Mouse (Mus musculus) testis, adult 2 months (tissue): ENCODE data around the gene Hoxa11. TPM values are rescaled to one million over a fixed set of nuclear protein-coding genes. Genes with fewer than 3 reads are reported as not detected.

Source experiments
- H3K27ac ChIP-seq: fragments of 200-500 bp; 2 replicates; pipeline ENCODE4 v1.5.1; 2012; ENCODE audit warnings: low read depth, low read length; ENCODE audit not compliant: control insufficient read depth, insufficient read depth
- H3K27me3 ChIP-seq: fragments of 200-500 bp; 2 replicates; pipeline ENCODE4 v1.6.1; 2012; ENCODE audit warnings: mild to moderate bottlenecking, low read length, moderate library complexity; ENCODE audit not compliant: control insufficient read depth, insufficient read depth
- H3K36me3 ChIP-seq: fragments of 200-500 bp; 2 replicates; pipeline ENCODE4 v1.6.1; 2012; ENCODE audit warnings: mild to moderate bottlenecking, low read length; ENCODE audit not compliant: control insufficient read depth, insufficient read depth
- H3K4me1 ChIP-seq: fragments of 200-500 bp; 2 replicates; pipeline ENCODE4 v1.6.1; 2012; ENCODE audit warnings: low read length; ENCODE audit not compliant: control insufficient read depth, insufficient read depth
- H3K4me3 ChIP-seq: fragments of 200-500 bp; 2 replicates; pipeline ENCODE4 v1.5.1; 2012; ENCODE audit warnings: low read depth, mild to moderate bottlenecking, low read length, moderate library complexity, mixed read lengths; ENCODE audit not compliant: control insufficient read depth
- CTCF ChIP-seq: fragments of 200-500 bp; IDR thresholded peaks from 2 replicates; pipeline ENCODE4 v1.5.1; 2012; ENCODE audit warnings: low read depth, mild to moderate bottlenecking, inconsistent platforms, low read length, moderate library complexity; ENCODE audit not compliant: control insufficient read depth, insufficient read depth, insufficient replicate concordance
- POLR2A ChIP-seq: fragments of 200-500 bp; IDR thresholded peaks from 2 replicates; pipeline ENCODE4 v1.6.1; 2012; ENCODE audit warnings: low read depth, mild to moderate bottlenecking, inconsistent platforms, low read length, moderate library complexity; ENCODE audit not compliant: control insufficient read depth
- polyA plus RNA-seq: library from polyadenylated mRNA; depleted of rRNA; stranded (reverse); fragments of >200 nt; gene quantifications from 2 replicates; pipeline ENCODE4 v1.2.3, GENCODE M21; 2012

Hoxa11 gene
- polyA plus RNA-seq, 1 experiment = not detected

DNA sequence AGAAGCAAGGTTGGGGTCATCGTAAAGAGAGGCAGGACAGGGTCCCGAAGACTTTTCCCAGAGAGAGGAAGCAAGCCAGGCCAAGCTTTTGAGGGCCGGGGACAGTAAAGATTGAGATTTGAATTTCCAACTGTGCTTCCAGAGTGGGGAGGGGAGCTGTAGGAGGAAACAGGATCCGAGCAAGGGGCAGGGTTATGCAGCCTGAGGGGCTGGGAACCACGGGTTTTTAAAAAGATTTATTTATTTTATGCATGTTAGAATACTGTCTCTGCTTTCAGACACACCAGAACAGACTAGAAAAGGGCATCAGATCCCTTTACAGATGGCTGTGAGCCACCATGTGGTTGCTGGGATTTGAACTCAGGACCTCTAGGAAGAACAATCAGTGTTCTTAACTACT lies 31.3 kb upstream of the Hoxa11 start:
- H3K4me1 ChIP-seq = peaks cover 8% of the 10 kb centered on the region
- H3K27me3 ChIP-seq = peaks cover 6% of the 10 kb centered on the region
- H3K4me3 ChIP-seq = no peak overlapping the region
- no peaks in the 10 kb centered on the region for H3K36me3 ChIP-seq
- TF ChIP-seq CTCF (no peak), POLR2A (no peak)
- H3K27ac ChIP-seq = no peak overlapping the region

DNA sequence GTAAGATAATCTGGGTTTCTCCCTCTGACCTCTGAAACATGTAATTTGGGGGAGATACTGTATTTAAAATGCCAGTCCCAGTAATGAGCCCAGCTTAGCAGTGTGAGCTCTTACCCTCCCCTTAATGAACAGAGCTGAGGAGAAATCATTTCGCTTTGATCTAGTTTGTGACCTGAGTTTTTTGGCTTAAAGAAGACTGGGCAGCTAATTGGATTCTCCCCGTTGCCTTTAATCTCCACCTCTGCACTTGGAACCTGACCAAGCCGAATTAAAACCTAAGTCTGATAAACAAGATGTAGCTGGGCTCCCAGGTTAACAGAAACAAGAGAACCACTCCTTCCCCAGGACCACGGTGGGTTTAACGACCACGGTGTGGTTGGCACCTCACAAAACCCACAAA lies 30.8 kb upstream of the Hoxa11 start:
- no peak for TF ChIP-seq POLR2A
- no peak for TF ChIP-seq CTCF
- H3K27ac ChIP-seq = no peak overlapping the region
- H3K4me1 ChIP-seq = peaks cover 7% of the 10 kb centered on the region

DNA sequence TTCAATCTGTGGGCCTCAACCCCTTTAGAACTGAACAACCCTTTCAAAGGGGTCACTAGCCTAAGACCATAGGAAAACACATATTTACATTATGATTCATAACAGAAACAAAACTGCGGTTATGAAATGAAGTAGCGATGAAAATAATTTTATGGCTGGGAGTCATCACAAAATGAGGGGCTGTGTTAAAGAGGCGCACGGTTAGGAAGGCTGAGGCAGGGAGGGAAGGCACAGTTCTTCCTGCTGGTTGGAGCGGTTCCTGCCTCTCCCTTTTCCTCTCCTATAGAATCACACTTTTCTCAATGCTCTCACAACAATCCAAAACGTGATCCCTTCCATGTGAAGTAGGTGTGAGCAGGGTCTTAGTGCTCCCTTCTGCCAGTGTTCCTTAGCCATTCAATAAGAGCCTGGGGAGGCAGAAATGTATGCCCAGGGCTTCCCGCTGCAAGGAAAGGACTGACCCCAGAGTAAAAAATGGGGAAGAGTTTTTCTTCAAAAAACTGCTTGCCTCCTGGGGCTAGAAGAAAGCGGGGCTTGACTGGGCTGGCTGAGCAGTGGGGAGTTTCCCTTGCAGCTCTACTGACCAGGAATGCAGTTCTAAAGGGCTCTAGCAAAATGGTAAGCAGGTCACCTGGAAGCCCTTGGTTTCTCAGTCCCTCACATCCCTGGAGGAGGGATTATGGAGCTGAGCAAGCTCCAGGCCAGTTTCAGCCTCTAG lies 30.1 kb upstream of the Hoxa11 start:
- TF ChIP-seq POLR2A (no peak), CTCF (no peak)
- H3K36me3 ChIP-seq = no peaks in the 10 kb centered on the region
- no peak overlapping the region for H3K27ac ChIP-seq
- no peak overlapping the region for H3K4me3 ChIP-seq
- H3K27me3 ChIP-seq = peaks cover 6% of the 10 kb centered on the region
- H3K4me1 ChIP-seq = peaks cover 5% of the 10 kb centered on the region

More for the DNA sequence above, 30.8 kb upstream of the Hoxa11 start:
- no peak overlapping the region for H3K4me3 ChIP-seq
- H3K36me3 ChIP-seq = no peaks in the 10 kb centered on the region
- H3K27me3 ChIP-seq = peaks cover 6% of the 10 kb centered on the region

DNA sequence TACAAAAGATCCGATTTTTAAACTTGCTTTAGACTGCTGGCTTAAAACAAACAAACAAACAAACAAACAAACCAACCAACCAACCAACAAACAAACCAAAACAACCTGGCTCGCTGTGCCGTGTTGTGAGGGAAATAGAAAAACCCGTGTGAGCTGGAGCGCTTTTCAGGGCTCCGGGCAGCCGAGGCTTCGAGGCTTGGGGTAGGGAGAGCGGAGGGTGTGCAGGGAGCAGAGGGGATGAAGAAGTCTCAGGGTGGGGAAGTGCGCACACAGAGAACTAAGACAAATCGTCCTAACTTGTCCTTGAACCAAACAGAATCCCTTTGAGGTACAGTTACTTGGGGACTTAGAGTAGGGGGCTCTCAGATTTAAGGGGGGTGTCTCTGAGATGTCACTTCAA lies 29.0 kb upstream of the Hoxa11 start:
- Histone ChIP-seq H3K4me3 (no peak overlapping the region), H3K27ac (no peak overlapping the region), H3K4me1 (peaks cover 5% of the 10 kb centered on the region), H3K27me3 (peaks cover 6% of the 10 kb centered on the region), H3K36me3 (no peaks in the 10 kb centered on the region)
- no peak for TF ChIP-seq POLR2A
- TF ChIP-seq CTCF = no peak

DNA sequence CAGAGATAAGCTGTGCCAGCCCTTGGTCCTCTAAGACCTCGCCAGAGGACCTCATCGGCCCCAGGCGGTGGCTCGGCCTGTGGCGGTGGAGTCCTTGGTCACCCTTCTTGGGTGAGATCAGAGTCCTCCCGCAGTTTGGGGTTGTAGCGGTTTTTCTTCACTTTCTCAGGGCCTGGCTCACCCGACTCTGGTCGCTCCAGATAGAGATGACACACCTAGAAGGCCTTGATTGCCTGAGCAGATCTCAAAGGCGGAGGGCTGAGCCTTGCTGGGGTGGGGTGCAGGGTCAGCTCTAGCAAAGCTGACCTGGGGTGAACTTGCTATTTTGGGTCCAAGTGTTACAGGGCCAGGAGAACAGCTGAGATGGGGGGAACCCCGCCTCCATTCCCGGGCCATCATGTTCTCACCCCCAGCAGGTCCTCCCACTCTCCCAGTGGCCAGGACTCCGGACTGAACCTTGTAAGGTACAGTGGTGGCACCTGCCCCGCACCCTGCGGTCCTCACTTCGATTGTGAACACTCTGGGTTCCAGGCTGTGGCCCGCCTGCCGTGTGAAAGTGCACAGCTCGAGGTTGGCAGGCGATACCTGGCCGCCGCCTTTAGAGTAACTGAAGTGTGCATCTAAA lies 28.2 kb upstream of the Hoxa11 start:
- Histone ChIP-seq H3K36me3 (no peaks in the 10 kb centered on the region), H3K4me1 (peaks cover 5% of the 10 kb centered on the region), H3K27ac (no peak overlapping the region), H3K4me3 (no peak overlapping the region), H3K27me3 (peaks cover 6% of the 10 kb centered on the region)
- no peak for TF ChIP-seq CTCF
- no peak for TF ChIP-seq POLR2A

DNA sequence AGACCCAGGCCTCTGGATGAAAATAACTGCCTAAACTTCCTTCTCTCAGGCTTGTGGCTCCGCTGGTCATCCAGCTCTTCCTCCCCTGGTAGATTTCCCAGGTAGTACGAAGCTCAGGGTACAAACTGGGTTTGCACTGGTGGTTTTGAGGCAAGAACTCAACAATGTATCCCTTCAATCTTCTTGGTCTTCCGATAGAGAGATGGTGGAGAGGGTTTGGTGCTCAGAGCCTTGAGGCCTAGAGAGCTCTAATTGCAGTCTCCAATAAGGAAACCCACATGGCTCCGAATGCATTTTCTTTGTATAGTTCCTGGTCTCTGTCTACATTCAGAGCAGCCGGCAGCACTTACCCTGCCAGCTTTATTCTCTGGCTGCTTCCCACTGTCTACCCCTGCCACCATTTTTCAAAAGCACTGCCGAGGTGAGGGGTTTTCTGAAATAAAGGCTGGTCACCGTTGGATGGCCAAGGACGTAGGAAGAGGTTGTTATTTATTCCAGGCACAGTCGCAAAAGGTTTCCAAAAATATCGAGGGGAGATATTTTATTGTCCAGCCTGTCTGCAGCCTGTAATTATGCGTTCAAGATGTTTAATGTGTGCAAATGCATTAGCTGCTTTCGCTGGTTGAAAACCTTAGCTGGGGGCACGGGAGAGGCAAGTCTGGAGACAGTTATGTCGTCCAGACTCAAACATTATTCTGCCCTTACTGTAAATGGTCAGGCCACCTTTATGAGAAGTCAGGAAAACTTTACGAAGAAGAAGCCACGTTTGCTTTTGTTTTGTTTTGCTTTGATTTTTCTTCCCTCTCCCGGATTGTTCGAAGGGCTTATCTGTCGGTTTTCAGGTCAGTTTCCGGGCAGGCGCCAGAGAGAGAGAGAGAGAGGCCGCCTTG lies 27.4 kb upstream of the Hoxa11 start:
- TF ChIP-seq CTCF = no peak
- no peak overlapping the region for H3K4me3 ChIP-seq

DNA sequence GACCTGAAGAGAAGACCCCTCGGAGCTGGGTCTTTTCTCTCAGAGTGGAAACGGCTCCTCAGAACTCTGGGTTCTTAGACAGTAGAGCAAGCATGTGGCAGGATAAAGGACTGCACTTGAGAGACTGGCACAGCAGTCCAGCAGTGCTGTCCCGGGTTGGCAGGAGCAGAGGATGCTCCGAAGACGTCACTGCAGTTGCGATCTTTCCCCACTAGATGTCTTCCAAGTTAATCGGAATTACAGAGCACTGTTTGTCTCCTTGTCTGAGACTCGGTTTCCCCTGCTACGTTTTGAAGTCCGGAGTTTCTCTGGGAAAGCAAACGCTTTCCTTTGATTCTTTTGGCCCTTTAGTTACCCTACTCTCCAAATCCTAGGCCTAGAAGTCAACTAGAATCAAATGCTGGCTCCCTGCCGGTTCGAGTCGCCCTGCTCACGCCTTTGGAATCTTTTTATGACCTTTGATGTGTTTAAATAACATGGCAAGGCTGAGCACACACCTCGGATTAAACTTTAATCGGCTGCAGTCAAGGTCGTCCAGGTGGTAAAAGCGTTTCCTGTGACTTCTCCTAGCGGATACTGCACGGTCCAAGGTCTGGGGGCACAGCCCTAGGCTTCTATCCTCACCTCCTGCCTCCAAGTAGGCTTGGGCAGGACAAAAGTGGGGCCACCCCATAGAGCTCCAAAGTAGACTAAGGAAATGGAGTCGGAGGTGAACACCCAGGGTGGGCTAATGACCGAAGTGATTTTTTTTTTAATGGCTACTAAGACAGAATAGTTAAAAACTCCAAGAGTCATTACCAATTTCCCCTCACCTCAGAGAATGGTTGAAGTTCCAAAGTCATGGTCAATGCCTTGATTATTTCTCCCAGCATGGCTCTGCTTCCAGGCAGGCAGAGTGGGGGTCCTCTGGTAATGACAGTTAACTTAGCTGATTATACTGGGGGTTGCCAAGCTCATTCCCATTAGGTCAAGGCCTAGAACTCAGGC lies 25.2 kb upstream of the Hoxa11 start:
- TF ChIP-seq CTCF (peak; percentile 56; the same call in 1 of the 2 replicates), POLR2A (no peak)
- Histone ChIP-seq H3K27ac (no peak overlapping the region), H3K4me3 (no peak overlapping the region), H3K4me1 (peaks cover 5% of the 10 kb centered on the region), H3K36me3 (no peaks in the 10 kb centered on the region), H3K27me3 (peaks cover 11% of the 10 kb centered on the region)

More for the DNA sequence above, 27.4 kb upstream of the Hoxa11 start:
- no peak overlapping the region for H3K27ac ChIP-seq
- H3K36me3 ChIP-seq = no peaks in the 10 kb centered on the region
- H3K4me1 ChIP-seq = peaks cover 5% of the 10 kb centered on the region
- H3K27me3 ChIP-seq = peaks cover 6% of the 10 kb centered on the region
